Mouse (Mus musculus) stomach, postnatal 0 days (tissue): ENCODE measurements around the gene Slc46a2. TPM values are rescaled to one million over a fixed set of nuclear protein-coding genes. Genes with fewer than 3 reads are reported as not detected.

ENCODE experiments used
- ATAC-seq: fragments of 200-750 bp; cut with Nextera tagmentation; 2 replicates; pipeline ENCODE4 v1.8.0; 2017; ENCODE audit not compliant: low FRiP score, low TSS enrichment
- DNase-seq: peaks from one replicate; pipeline ENCODE4 v3.0.0-alpha.2; 2016; ENCODE audit warnings: low spot score
- H3K27ac ChIP-seq: fragments of 300-500 bp; sonication (generic); replicated peaks from 2 replicates; pipeline ENCODE4 v1.5.1; 2014; ENCODE audit warnings: mild to moderate bottlenecking, control low read depth
- H3K27me3 ChIP-seq: fragments of 300-500 bp; sonication (generic); 2 replicates; pipeline ENCODE4 v1.6.1; 2014; ENCODE audit warnings: low read length; ENCODE audit not compliant: control insufficient read depth, insufficient read depth
- H3K36me3 ChIP-seq: fragments of 300-500 bp; sonication (generic); 2 replicates; pipeline ENCODE4 v1.6.1; 2014; ENCODE audit warnings: low read length, mixed read lengths; ENCODE audit not compliant: control insufficient read depth, insufficient read depth
- H3K4me1 ChIP-seq: fragments of 300-500 bp; sonication (generic); replicated peaks from 2 replicates; pipeline ENCODE4 v1.6.1; 2014; ENCODE audit warnings: antibody characterized with exemption; ENCODE audit not compliant: control insufficient read depth, insufficient read depth
- H3K4me2 ChIP-seq: fragments of 300-500 bp; sonication (generic); replicated peaks from 2 replicates; pipeline ENCODE4 v1.6.1; 2014; ENCODE audit warnings: low read depth, mild to moderate bottlenecking, control low read depth, moderate library complexity
- H3K4me3 ChIP-seq: fragments of 300-500 bp; sonication (generic); 2 replicates; pipeline ENCODE4 v1.5.1; 2014; ENCODE audit warnings: low read depth, low read length, control low read depth
- H3K9ac ChIP-seq: fragments of 300-500 bp; sonication (generic); 2 replicates; pipeline ENCODE4 v1.6.1; 2014; ENCODE audit warnings: mild to moderate bottlenecking, low read length, control low read depth, mixed read lengths
- H3K9me3 ChIP-seq: fragments of 300-500 bp; sonication (generic); 2 replicates; pipeline ENCODE4 v1.6.1; 2016; ENCODE audit warnings: low read length; ENCODE audit not compliant: control insufficient read depth
- CTCF ChIP-seq: IDR thresholded peaks from 2 replicates; pipeline ENCODE4 v1.5.1; 2016; ENCODE audit warnings: antibody characterized with exemption, low read depth, mild to moderate bottlenecking, moderate library complexity
- EP300 ChIP-seq: optimal IDR thresholded peaks from 2 replicates; pipeline ENCODE3; 2016; ENCODE audit warnings: antibody characterized with exemption
- WGBS: fragments of 180-500 bp; shearing (Covaris S2); extraction: QIAGEN DNeasy Blood & Tissue Kit; methylation state at CpG from one replicate; pipeline ENCODE4 v1.1.7; 2014; 5-methylcytosine and 5-hydroxymethylcytosine counted together
- polyA plus RNA-seq: library from polyadenylated mRNA; unstranded; fragments of >200 nt; fragmentation: Nextera tagmentation; extraction: Ambion mirVana; gene quantifications from 2 replicates; pipeline ENCODE4 v1.2.1, GENCODE M21; 2015

Gene Slc46a2
- polyA plus RNA-seq, 1 experiment from 2014 or later = 10.5 TPM

DNA sequence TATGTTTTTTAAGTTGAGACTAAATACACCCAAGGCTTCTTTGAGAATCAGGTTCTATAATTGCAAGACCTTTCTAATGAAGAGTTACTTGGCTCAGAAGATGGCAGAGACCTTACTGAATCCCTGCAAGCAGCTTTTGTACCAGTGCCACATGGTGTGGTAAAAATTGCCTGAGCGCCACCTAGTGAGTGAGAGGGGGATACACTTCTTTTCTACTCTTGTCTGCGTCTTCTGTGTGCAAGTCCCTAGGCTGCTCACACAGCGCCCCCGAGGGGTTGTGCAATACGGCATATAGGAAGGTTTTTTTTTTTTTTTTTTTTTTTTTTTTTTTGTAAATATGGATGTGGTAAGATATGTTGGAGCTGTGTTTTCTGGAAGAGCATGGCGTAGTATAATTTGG, 13.5 kb upstream of the Slc46a2 start:
- TF ChIP-seq EP300 (no peak), CTCF (peak; percentile 81)
- WGBS = 24% methylated on average over 6 of the region's 6 CpGs
- no peaks in the 10 kb centered on the region for H3K36me3 ChIP-seq
- peak; percentile 85 for ATAC-seq
- DNase-seq = peak; percentile 81
- no peak overlapping the region for H3K4me2 ChIP-seq
- H3K9ac ChIP-seq = no peak overlapping the region
- no peak overlapping the region for H3K4me3 ChIP-seq
- no peak overlapping the region for H3K27ac ChIP-seq
- no peaks in the 10 kb centered on the region for H3K27me3 ChIP-seq
- H3K4me1 ChIP-seq = no peaks in the 10 kb centered on the region
- no peaks in the 10 kb centered on the region for H3K9me3 ChIP-seq

DNA sequence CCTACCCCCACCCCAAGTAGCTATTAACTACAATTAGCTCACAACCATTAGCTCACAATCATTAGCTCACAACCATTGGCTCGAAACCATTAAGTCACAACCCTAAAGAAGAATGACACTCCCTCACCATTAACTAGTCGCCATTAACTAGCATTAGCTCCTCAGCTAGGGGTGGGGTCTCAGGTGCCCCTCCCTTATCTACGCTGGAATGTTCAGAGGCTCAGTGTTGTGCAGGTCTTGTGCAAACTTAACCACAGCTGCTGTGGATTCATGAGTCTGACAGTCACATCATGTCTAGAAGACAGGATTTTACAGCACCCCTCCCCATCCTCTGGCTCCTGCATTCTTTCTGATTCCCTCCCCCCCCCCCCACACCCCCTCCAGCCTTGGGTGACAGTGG, 12.8 kb upstream of the Slc46a2 start:
- no peaks in the 10 kb centered on the region for H3K36me3 ChIP-seq
- H3K4me1 ChIP-seq = no peaks in the 10 kb centered on the region
- H3K27me3 ChIP-seq = no peaks in the 10 kb centered on the region
- no peak overlapping the region for H3K4me3 ChIP-seq
- no peak overlapping the region for H3K9ac ChIP-seq
- no peak for TF ChIP-seq CTCF
- no peak for TF ChIP-seq EP300
- no peak overlapping the region for H3K27ac ChIP-seq
- no peaks in the 10 kb centered on the region for H3K9me3 ChIP-seq
- H3K4me2 ChIP-seq = no peak overlapping the region
- 68% methylated on average over 3 of the region's 3 CpGs for WGBS
- DNase-seq = no peak
- no peak for ATAC-seq

DNA sequence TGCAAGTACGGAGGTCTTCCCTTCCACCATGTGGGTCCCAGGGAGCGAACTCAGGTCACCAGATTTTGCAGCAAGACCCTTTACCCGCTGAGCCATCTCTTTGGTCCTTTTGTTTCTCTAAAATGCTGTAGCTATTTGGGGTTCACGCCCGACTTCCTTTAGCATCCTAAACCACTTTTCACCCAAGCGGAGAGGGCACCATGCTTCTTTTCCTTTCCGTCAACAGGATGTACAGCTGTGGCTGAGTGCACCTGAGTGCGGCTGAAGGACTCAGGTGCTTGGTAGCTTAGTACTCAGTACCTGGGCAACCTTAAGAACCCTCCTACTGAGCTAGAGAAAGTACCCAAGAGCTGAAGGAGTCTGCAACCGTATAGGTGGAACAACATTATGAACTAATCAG, 10.2 kb upstream of the Slc46a2 start:
- Histone ChIP-seq H3K9me3 (no peaks in the 10 kb centered on the region), H3K9ac (no peak overlapping the region), H3K36me3 (no peaks in the 10 kb centered on the region), H3K4me1 (no peaks in the 10 kb centered on the region), H3K4me2 (no peak overlapping the region), H3K27ac (no peak overlapping the region), H3K4me3 (no peak overlapping the region), H3K27me3 (no peaks in the 10 kb centered on the region)
- no peak for DNase-seq
- TF ChIP-seq CTCF (no peak), EP300 (no peak)
- 83% methylated on average over 9 of the region's 9 CpGs for WGBS
- ATAC-seq = no peak

DNA sequence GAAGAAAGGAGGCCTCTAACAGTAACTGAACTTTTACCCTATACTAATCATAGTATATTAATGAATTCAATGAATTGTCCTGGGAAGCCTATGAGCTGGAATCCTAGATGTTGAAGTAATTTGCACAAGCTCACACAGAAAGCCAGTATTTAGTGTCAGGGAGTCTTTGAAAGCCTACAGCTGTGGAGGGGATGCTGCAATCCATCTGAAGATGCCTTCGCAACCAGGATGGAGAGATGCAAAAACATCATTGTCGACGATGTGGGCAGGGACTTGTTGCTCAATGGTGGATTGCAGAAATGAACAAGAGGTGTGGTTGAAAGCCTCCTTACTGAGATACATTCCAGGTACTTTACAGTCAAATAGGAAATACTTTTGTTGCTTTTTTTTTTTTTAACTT, 3.1 kb upstream of the Slc46a2 start:
- no peak for ATAC-seq
- H3K27me3 ChIP-seq = no peaks in the 10 kb centered on the region
- no peaks in the 10 kb centered on the region for H3K4me1 ChIP-seq
- H3K9ac ChIP-seq = no peak overlapping the region
- TF ChIP-seq EP300 (no peak), CTCF (no peak)
- H3K36me3 ChIP-seq = no peaks in the 10 kb centered on the region
- no peak overlapping the region for H3K4me2 ChIP-seq
- DNase-seq = no peak
- no peaks in the 10 kb centered on the region for H3K9me3 ChIP-seq
- no peak overlapping the region for H3K27ac ChIP-seq
- 69% methylated on average over 3 of the region's 3 CpGs for WGBS
- no peak overlapping the region for H3K4me3 ChIP-seq

DNA sequence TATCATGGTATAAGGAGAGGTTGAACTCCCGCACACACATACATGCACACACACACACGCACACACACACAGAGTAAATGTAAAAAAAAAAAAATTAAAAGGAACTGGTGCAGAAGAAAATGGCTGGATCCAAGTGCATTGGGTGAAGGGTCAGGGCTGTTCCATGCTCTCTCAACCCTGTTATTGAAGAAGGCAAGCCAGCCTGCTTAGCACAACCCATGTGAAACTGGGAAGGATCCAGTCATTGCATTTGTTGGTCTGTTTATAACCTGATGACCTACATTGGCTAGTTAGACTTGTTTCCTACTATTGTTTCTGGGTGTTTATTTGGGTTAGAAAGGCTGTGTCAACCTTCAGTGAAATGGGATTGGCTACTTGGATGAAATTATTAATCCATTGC, 6.1 kb downstream of the Slc46a2 start:
- TF ChIP-seq EP300 = no peak
- no peak for TF ChIP-seq CTCF
- no peak overlapping the region for H3K9ac ChIP-seq
- 0 out of 2 replicates have a peak, but pooled peaks have one; percentile 56 for ATAC-seq

DNA sequence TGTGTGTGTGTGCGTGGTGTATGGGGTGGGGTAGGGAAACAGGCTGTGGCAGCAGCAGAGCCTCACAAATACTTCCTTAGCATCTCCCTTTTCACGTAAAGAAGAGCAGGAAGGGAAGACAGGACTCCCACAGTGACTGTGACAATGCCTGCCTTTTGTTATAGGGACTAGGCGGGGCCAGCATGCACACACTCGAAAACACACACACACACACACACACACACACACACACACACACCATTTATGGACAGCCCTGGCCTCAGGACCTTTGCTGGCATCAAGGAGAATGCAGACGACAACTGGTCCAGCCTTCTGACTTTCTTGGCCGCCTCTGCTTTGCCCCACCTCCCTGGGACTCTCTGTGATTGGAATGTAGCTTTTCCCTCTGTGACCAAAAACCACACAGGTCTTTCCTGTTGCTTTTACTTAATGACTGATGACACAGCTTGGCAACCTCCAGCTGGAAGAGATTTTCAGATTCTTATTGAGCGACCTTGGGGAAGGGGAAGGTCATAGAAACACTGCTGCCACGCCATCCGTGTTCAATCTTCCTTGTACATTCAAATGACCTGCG, 7.1 kb downstream of the Slc46a2 start:
- H3K36me3 ChIP-seq = no peaks in the 10 kb centered on the region
- H3K27ac ChIP-seq = no peak overlapping the region
- H3K4me3 ChIP-seq = no peak overlapping the region
- DNase-seq (no peak), ATAC-seq (0 out of 2 replicates have a peak, but pooled peaks have one; percentile 39)
- TF ChIP-seq CTCF = no peak
- TF ChIP-seq EP300 = no peak
- H3K9me3 ChIP-seq = no peaks in the 10 kb centered on the region
- no peak overlapping the region for H3K9ac ChIP-seq
- no peaks in the 10 kb centered on the region for H3K27me3 ChIP-seq
- no peak overlapping the region for H3K4me2 ChIP-seq
- no peaks in the 10 kb centered on the region for H3K4me1 ChIP-seq
- 39% methylated on average over 10 of the region's 10 CpGs for WGBS

More for the DNA sequence above, 6.1 kb downstream of the Slc46a2 start:
- Histone ChIP-seq H3K27ac (0 out of 2 replicates have a peak overlapping the region, but pooled peaks have one; percentile 18), H3K4me1 (no peaks in the 10 kb centered on the region), H3K4me2 (no peak overlapping the region), H3K36me3 (no peaks in the 10 kb centered on the region), H3K27me3 (no peaks in the 10 kb centered on the region), H3K4me3 (no peak overlapping the region), H3K9me3 (no peaks in the 10 kb centered on the region)
- WGBS = 94% methylated on average over 2 of the region's 2 CpGs
- DNase-seq = no peak
